8 mouse cellular contexts compared by ENCODE assay signal in genomic region chr2:127143158-127144063, GRCm38 (mm10). TPM values are rescaled to one million over a fixed set of nuclear protein-coding genes. Genes with fewer than 3 reads are reported as not detected.
A peak's percentile ranks its signal among the peaks of the same experiment; 100 is the strongest.
DNase-seq lines count a peak whose midpoint lies in the region; ATAC-seq and TF ChIP-seq lines count a peak whose summit lies in the region.

Gene Itpripl1 (minus strand): TSS chr2:127143442.

- no peak within 1 kb of the TSS for H3K27ac ChIP-seq in cerebellum, adult 2 months (ENCODE audit: insufficient read depth, low read length)
- no peak within 1 kb of the TSS for H3K27ac ChIP-seq in hindbrain, embryonic 12.5 days

- CTCF ChIA-PET in Patski (lab: Charles Lee): no interaction called here

- 3% methylated on average over 31 of the region's 31 CpGs for WGBS in cerebellum, adult 2 months
- 3% methylated on average over 31 of the region's 31 CpGs for WGBS in hindbrain, embryonic 12.5 days

- H3K36me3 ChIP-seq in hindbrain, embryonic 12.5 days: 0 out of 2 replicates have a peak, but pooled peaks cover 5% of the 10 kb centered on the region

- no peak for TF ChIP-seq CTCF in Patski (IDR thresholded peaks at IDR 0.05)
- no peak for TF ChIP-seq CTCF in cerebellum, adult 2 months (IDR thresholded peaks at IDR 0.05; ENCODE audit: borderline replicate concordance, insufficient read depth, low read depth, low read length)

- POLR2A ChIA-PET in Patski (lab: Charles Lee): interaction anchor here (0.6 to 1.0 kb wide), 2 partner anchors 22 to 137 kb away, joined by 3 to 5 read pairs; no protein-coding TSS in a partner anchor

- peak within 1 kb of the TSS; percentile 88 for H3K4me2 ChIP-seq in hindbrain, embryonic 12.5 days (replicated peaks)

- in situ Hi-C loops in Patski (cut with MboI; ENCODE audit: low pct_unique_long_range_greater_than_20kb): no loop called here

- no peak for TF ChIP-seq POLR2A in cerebellum, adult 2 months (IDR thresholded peaks at IDR 0.05; ENCODE audit: borderline replicate concordance, insufficient read depth, low read length)

- DNase-seq in Patski (ENCODE audit: low read depth, low spot score): no peak
- peak; percentile 44 to 51 for DNase-seq in cerebellum, adult 2 months
- DNase-seq in frontal cortex, postnatal 36 days (ENCODE audit: low spot score in 2 of 2): peak; percentile 16 to 24
- DNase-seq in layer of hippocampus, postnatal 36 days: peak; percentile 38
- peak; percentile 53 for DNase-seq in right cerebral cortex, postnatal 25 days
- DNase-seq in urinary bladder, postnatal 36 days (ENCODE audit: low spot score in 2 of 2): peak; percentile 82 to 87

- peak within 1 kb of the TSS; percentile 61 for H3K9ac ChIP-seq in hindbrain, embryonic 12.5 days

- H3K4me1 ChIP-seq in cerebellum, adult 2 months (ENCODE audit: control insufficient read depth, insufficient read depth, low read length): no peaks in the 10 kb centered on the region; the same call in 1 of the 2 replicates
- H3K4me1 ChIP-seq in hindbrain, embryonic 12.5 days: peaks cover 12% of the 10 kb centered on the region

- peak; percentile 57 for ATAC-seq in Patski
- ATAC-seq in hindbrain, embryonic 12.5 days (ENCODE audit: low FRiP score): peak; percentile 89
- peak; percentile 94 for ATAC-seq in megakaryocyte, adult 5-6 weeks (ENCODE audit: poor library complexity, severe bottlenecking)

- H3K4me3 ChIP-seq in cerebellum, adult 2 months (replicated peaks; ENCODE audit: insufficient read depth, low read depth, low read length): peak within 1 kb of the TSS; percentile 61
- H3K4me3 ChIP-seq in hindbrain, embryonic 12.5 days: peak within 1 kb of the TSS; percentile 55

- H3K9me3 ChIP-seq in hindbrain, embryonic 12.5 days (replicated peaks): 0 out of 2 replicates have a peak, but pooled peaks cover 2% of the 10 kb centered on the region

- H3K27me3 ChIP-seq in Patski: peaks cover 14% of the 10 kb centered on the region
- no peaks in the 10 kb centered on the region for H3K27me3 ChIP-seq in cerebellum, adult 2 months (ENCODE audit: control insufficient read depth, insufficient read depth, low read length)
- H3K27me3 ChIP-seq in hindbrain, embryonic 12.5 days: no peaks in the 10 kb centered on the region

RNA-seq across cellular contexts. Expression of gene Itpripl1, which starts in this region (rescaled TPM):
- 10.0 TPM for polyA plus RNA-seq in Patski (2021)
- 1.2 and 2.0 TPM in 2 replicates for polyA plus RNA-seq in cerebellum, adult 2 months (2012; rRNA removed)
- 13.9 and 16.7 TPM in 2 replicates for polyA plus RNA-seq in hindbrain, embryonic 12.5 days (2016; fragmentation: Nextera tagmentation; extraction: Ambion mirVana)
- 1 to 10 TPM; 2.4 to 3.8 TPM for total RNA-seq in layer of hippocampus, postnatal 36 days (2021)
- total RNA-seq in megakaryocyte, adult 5-6 weeks (2015): 39.4 and 40.2 TPM in 2 replicates
- total RNA-seq in megakaryocyte, adult 5-6 weeks (2017): 46.1 and 50.0 TPM in 2 replicates

Comparison
In these comparisons a context has a peak if more than half of its experiments do, and no peak if none do; other contexts are left out.
1. RNA of gene Itpripl1 (total RNA-seq): 39.4 to 50.0 TPM in megakaryocyte, adult 5-6 weeks; 2.4 to 3.8 TPM in layer of hippocampus, postnatal 36 days; every median in the first group is over 4 times any median in the second.
2. Peak in every context shown above with its lines, with median percentiles within 50 percentile points of each other: ATAC-seq.